Comparison of ENCODE assay signal across 9 mouse cellular contexts in genomic region chr11:96345220-96345892, GRCm38 (mm10). TPM values are rescaled to one million over a fixed set of nuclear protein-coding genes. Genes with fewer than 3 reads are reported as not detected.
DNase-seq lines count a peak whose midpoint lies in the region; ATAC-seq and TF ChIP-seq lines count a peak whose summit lies in the region.
"Had no signal": no experiment of that assay in that cellular context is flagged by ENCODE, and none has a peak within 500 bp of the region (broad histone marks: within the 10 kb centered on the region; RNA-seq: fewer than 3 reads in every experiment).

No protein-coding gene starts in this region.

- H3K9ac ChIP-seq in lung, embryonic 14.5 days: peak overlapping the region; percentile 97
- no peak overlapping the region for H3K9ac ChIP-seq in heart, postnatal 0 days (replicated peaks; ENCODE audit: low read depth, low read length)
- H3K9ac ChIP-seq in kidney, embryonic 14.5 days (ENCODE audit: low read depth, low read length): peak overlapping the region; percentile 77
- H3K9ac ChIP-seq in midbrain, postnatal 0 days (replicated peaks; ENCODE audit: low read length, poor library complexity, severe bottlenecking): no peak overlapping the region

- ATAC-seq in lung, embryonic 14.5 days (ENCODE audit: insufficient read depth): no peak
- ATAC-seq in heart, postnatal 0 days (ENCODE audit: insufficient read depth, low read depth): no peak
- ATAC-seq in kidney, embryonic 14.5 days (ENCODE audit: low FRiP score, low TSS enrichment): no peak
- ATAC-seq in midbrain, postnatal 0 days (ENCODE audit: low FRiP score): no peak
- no peak for ATAC-seq in monocyte, adult 5-6 weeks (replicated peaks; ENCODE audit: insufficient number of reproducible peaks, low FRiP score, low TSS enrichment, poor library complexity, severe bottlenecking)

- peaks cover 46% of the 10 kb centered on the region for H3K36me3 ChIP-seq in lung, embryonic 14.5 days (ENCODE audit: insufficient read depth)
- no peaks in the 10 kb centered on the region for H3K36me3 ChIP-seq in heart, postnatal 0 days (replicated peaks; ENCODE audit: control insufficient read depth, insufficient read depth, low read length)
- peaks cover 37% of the 10 kb centered on the region for H3K36me3 ChIP-seq in kidney, embryonic 14.5 days (ENCODE audit: control insufficient read depth, insufficient read depth, low read length)
- H3K36me3 ChIP-seq in midbrain, postnatal 0 days (ENCODE audit: insufficient read depth, low read length): no peaks in the 10 kb centered on the region

- TF ChIP-seq CTCF in lung, embryonic 14.5 days (IDR thresholded peaks at IDR 0.05; ENCODE audit: low read depth): no peak
- no peak for TF ChIP-seq CTCF in heart, postnatal 0 days (IDR thresholded peaks at IDR 0.05; ENCODE audit: low read depth)
- TF ChIP-seq CTCF in midbrain, postnatal 0 days (IDR thresholded peaks at IDR 0.05): no peak

- peak overlapping the region; percentile 84 for H3K4me2 ChIP-seq in lung, embryonic 14.5 days
- H3K4me2 ChIP-seq in heart, postnatal 0 days (ENCODE audit: low read depth, low read length): peak overlapping the region; percentile 66
- H3K4me2 ChIP-seq in kidney, embryonic 14.5 days (replicated peaks; ENCODE audit: low read depth, low read length): peak overlapping the region; percentile 73
- H3K4me2 ChIP-seq in midbrain, postnatal 0 days (ENCODE audit: low read depth, low read length, poor library complexity, severe bottlenecking): peak overlapping the region; percentile 4; the same call in 1 of the 2 replicates

- H3K4me1 ChIP-seq in lung, embryonic 14.5 days (ENCODE audit: insufficient read depth): peaks cover 23% of the 10 kb centered on the region
- no peaks in the 10 kb centered on the region for H3K4me1 ChIP-seq in heart, postnatal 0 days (ENCODE audit: control insufficient read depth, insufficient read depth)
- H3K4me1 ChIP-seq in kidney, embryonic 14.5 days (ENCODE audit: control insufficient read depth, insufficient read depth, low read length): peaks cover 83% of the 10 kb centered on the region
- no peaks in the 10 kb centered on the region for H3K4me1 ChIP-seq in midbrain, postnatal 0 days (ENCODE audit: insufficient read depth, low read length)

- no peak for TF ChIP-seq EP300 in heart, postnatal 0 days (IDR thresholded peaks at IDR 0.05; ENCODE audit: low read depth)

- H3K27ac ChIP-seq in lung, embryonic 14.5 days (ENCODE audit: low read depth): peak overlapping the region; percentile 100
- H3K27ac ChIP-seq in heart, postnatal 0 days (ENCODE audit: low read depth): no peak overlapping the region
- H3K27ac ChIP-seq in kidney, embryonic 14.5 days (ENCODE audit: low read depth, low read length): peak overlapping the region; percentile 100
- no peak overlapping the region for H3K27ac ChIP-seq in midbrain, postnatal 0 days (ENCODE audit: low read depth, low read length)

- H3K9me3 ChIP-seq in lung, embryonic 14.5 days (ENCODE audit: low read depth, low read length): no peaks in the 10 kb centered on the region
- no peaks in the 10 kb centered on the region for H3K9me3 ChIP-seq in heart, postnatal 0 days (replicated peaks; ENCODE audit: control insufficient read depth, low read length)
- no peaks in the 10 kb centered on the region for H3K9me3 ChIP-seq in kidney, embryonic 14.5 days (ENCODE audit: control insufficient read depth, low read length)
- H3K9me3 ChIP-seq in midbrain, postnatal 0 days (ENCODE audit: low read length): no peaks in the 10 kb centered on the region

- peak overlapping the region; percentile 64 for H3K4me3 ChIP-seq in lung, embryonic 14.5 days (ENCODE audit: low read depth, low read length)
- H3K4me3 ChIP-seq in heart, postnatal 0 days (ENCODE audit: low read depth, low read length): peak overlapping the region; percentile 46
- peak overlapping the region; percentile 26 for H3K4me3 ChIP-seq in kidney, embryonic 14.5 days (ENCODE audit: low read length)
- no peak overlapping the region for H3K4me3 ChIP-seq in midbrain, postnatal 0 days (ENCODE audit: low read depth, low read length)

- WGBS in lung, embryonic 14.5 days: 1% methylated on average over 42 of the region's 56 CpGs
- 7% methylated on average over 42 of the region's 56 CpGs for WGBS in heart, postnatal 0 days
- 3% methylated on average over 38 of the region's 56 CpGs for WGBS in kidney, embryonic 14.5 days
- 1% methylated on average over 27 of the region's 56 CpGs for WGBS in midbrain, postnatal 0 days

- DNase-seq in lung, embryonic 14.5 days: peak; percentile 76
- DNase-seq in lung, postnatal 25 days (ENCODE audit: low spot score): no peak
- no peak for DNase-seq in heart, postnatal 0 days (ENCODE audit: low spot score)
- no peak for DNase-seq in midbrain, postnatal 0 days (ENCODE audit: low spot score)
- DNase-seq in gastrocnemius, postnatal 25 days: no peak
- DNase-seq in urinary bladder, postnatal 4 days (ENCODE audit: low spot score in 2 of 2): no peak
- DNase-seq: left cerebral cortex, postnatal 4 days had no signal

- H3K27me3 ChIP-seq in lung, embryonic 14.5 days (ENCODE audit: insufficient read depth, low read length): peaks cover 34% of the 10 kb centered on the region
- H3K27me3 ChIP-seq in heart, postnatal 0 days (ENCODE audit: control insufficient read depth, insufficient read depth, low read length): peaks cover 96% of the 10 kb centered on the region
- no peaks in the 10 kb centered on the region for H3K27me3 ChIP-seq in kidney, embryonic 14.5 days (ENCODE audit: control insufficient read depth, insufficient read depth, low read length)
- peaks cover 91% of the 10 kb centered on the region for H3K27me3 ChIP-seq in midbrain, postnatal 0 days (ENCODE audit: insufficient read depth, low read length)

RNA-seq across cellular contexts. Expression of gene Hoxb2, which starts 5.0 kb away (rescaled TPM):
- polyA plus RNA-seq in lung, embryonic 14.5 days (2014; fragmentation: Nextera tagmentation; extraction: Ambion mirVana): 48.9 and 51.6 TPM in 2 replicates
- 1.9 and 3.2 TPM in 2 replicates for total RNA-seq in heart, postnatal 0 days (2014; rRNA removed; ENCODE audit: low replicate concordance)
- 0.97 and 1.8 TPM in 2 replicates for polyA plus RNA-seq in heart, postnatal 0 days (2015; fragmentation: Nextera tagmentation; extraction: Ambion mirVana)
- polyA plus RNA-seq in kidney, embryonic 14.5 days (2014; fragmentation: Nextera tagmentation; extraction: Ambion mirVana): 49.9 and 67.2 TPM in 2 replicates
- total RNA-seq in midbrain, postnatal 0 days (2014; rRNA removed): 0.52 and 1.2 TPM in 2 replicates
- polyA plus RNA-seq in midbrain, postnatal 0 days (2015; fragmentation: Nextera tagmentation; extraction: Ambion mirVana): not detected in 2 replicates
- not detected in 3 replicates for total RNA-seq in monocyte, adult 5-6 weeks (2017)
- total RNA-seq in gastrocnemius, postnatal 25 days (2021): under 1 TPM; 0.15 to 0.24 TPM
- total RNA-seq: left cerebral cortex, postnatal 4 days had no signal

RNA-seq across cellular contexts. Expression of gene Hoxb1, which starts 20.2 kb away (rescaled TPM):
- 0.08 TPM in 1 of 2 replicates, not detected in the other for polyA plus RNA-seq in lung, embryonic 14.5 days (2014; fragmentation: Nextera tagmentation; extraction: Ambion mirVana)
- not detected in 2 replicates for total RNA-seq in heart, postnatal 0 days (2014; rRNA removed; ENCODE audit: low replicate concordance)
- not detected in 2 replicates for polyA plus RNA-seq in heart, postnatal 0 days (2015; fragmentation: Nextera tagmentation; extraction: Ambion mirVana)
- 0.27 and 0.37 TPM in 2 replicates for polyA plus RNA-seq in kidney, embryonic 14.5 days (2014; fragmentation: Nextera tagmentation; extraction: Ambion mirVana)
- not detected in 2 replicates for total RNA-seq in midbrain, postnatal 0 days (2014; rRNA removed)
- polyA plus RNA-seq in midbrain, postnatal 0 days (2015; fragmentation: Nextera tagmentation; extraction: Ambion mirVana): not detected in 2 replicates
- not detected in 3 replicates for total RNA-seq in monocyte, adult 5-6 weeks (2017)
- total RNA-seq in gastrocnemius, postnatal 25 days (2021): not detected
- total RNA-seq: left cerebral cortex, postnatal 4 days had no signal

RNA-seq across cellular contexts. Expression of gene Hoxb3, which starts 22.2 kb away (rescaled TPM):
- polyA plus RNA-seq in lung, embryonic 14.5 days (2014; fragmentation: Nextera tagmentation; extraction: Ambion mirVana): 3.9 and 6.3 TPM in 2 replicates
- total RNA-seq in heart, postnatal 0 days (2014; rRNA removed; ENCODE audit: low replicate concordance): 0.08 and 0.66 TPM in 2 replicates
- 0.15 and 0.32 TPM in 2 replicates for polyA plus RNA-seq in heart, postnatal 0 days (2015; fragmentation: Nextera tagmentation; extraction: Ambion mirVana)
- polyA plus RNA-seq in kidney, embryonic 14.5 days (2014; fragmentation: Nextera tagmentation; extraction: Ambion mirVana): 8.2 and 8.6 TPM in 2 replicates
- total RNA-seq in midbrain, postnatal 0 days (2014; rRNA removed): 0.94 and 9.2 TPM in 2 replicates
- not detected in 2 replicates for polyA plus RNA-seq in midbrain, postnatal 0 days (2015; fragmentation: Nextera tagmentation; extraction: Ambion mirVana)
- total RNA-seq in monocyte, adult 5-6 weeks (2017): 1.4 to 2.1 TPM (median 1.8 TPM) in 3 replicates
- under 1 TPM; 0.43 to 0.78 TPM for total RNA-seq in gastrocnemius, postnatal 25 days (2021)
- total RNA-seq: left cerebral cortex, postnatal 4 days had no signal

RNA-seq across cellular contexts. Expression of gene Hoxb4, which starts 27.3 kb away (rescaled TPM):
- polyA plus RNA-seq in lung, embryonic 14.5 days (2014; fragmentation: Nextera tagmentation; extraction: Ambion mirVana): 3.8 and 3.9 TPM in 2 replicates
- 0.39 and 2.3 TPM in 2 replicates for total RNA-seq in heart, postnatal 0 days (2014; rRNA removed; ENCODE audit: low replicate concordance)
- polyA plus RNA-seq in heart, postnatal 0 days (2015; fragmentation: Nextera tagmentation; extraction: Ambion mirVana): 0.19 and 0.25 TPM in 2 replicates
- polyA plus RNA-seq in kidney, embryonic 14.5 days (2014; fragmentation: Nextera tagmentation; extraction: Ambion mirVana): 4.2 and 8.6 TPM in 2 replicates
- total RNA-seq in midbrain, postnatal 0 days (2014; rRNA removed): 0.09 and 0.66 TPM in 2 replicates
- not detected in 2 replicates for polyA plus RNA-seq in midbrain, postnatal 0 days (2015; fragmentation: Nextera tagmentation; extraction: Ambion mirVana)
- 4.7 to 6.6 TPM (median 5.2 TPM) in 3 replicates for total RNA-seq in monocyte, adult 5-6 weeks (2017)
- under 1 TPM; 0.24 to 0.38 TPM for total RNA-seq in gastrocnemius, postnatal 25 days (2021)
- total RNA-seq: left cerebral cortex, postnatal 4 days had no signal

RNA-seq across cellular contexts. Expression of gene Hoxb5, which starts 42.2 kb away (rescaled TPM):
- 65.9 and 76.1 TPM in 2 replicates for polyA plus RNA-seq in lung, embryonic 14.5 days (2014; fragmentation: Nextera tagmentation; extraction: Ambion mirVana)
- 0.19 TPM in 1 of 2 replicates, not detected in the other for total RNA-seq in heart, postnatal 0 days (2014; rRNA removed; ENCODE audit: low replicate concordance)
- polyA plus RNA-seq in heart, postnatal 0 days (2015; fragmentation: Nextera tagmentation; extraction: Ambion mirVana): 0.08 and 0.25 TPM in 2 replicates
- polyA plus RNA-seq in kidney, embryonic 14.5 days (2014; fragmentation: Nextera tagmentation; extraction: Ambion mirVana): 22.1 and 24.3 TPM in 2 replicates
- 1.5 TPM in 1 of 2 replicates, not detected in the other for total RNA-seq in midbrain, postnatal 0 days (2014; rRNA removed)
- not detected in 2 replicates for polyA plus RNA-seq in midbrain, postnatal 0 days (2015; fragmentation: Nextera tagmentation; extraction: Ambion mirVana)
- not detected in 3 replicates for total RNA-seq in monocyte, adult 5-6 weeks (2017)
- under 1 TPM; 0.38 to 0.64 TPM for total RNA-seq in gastrocnemius, postnatal 25 days (2021)
- total RNA-seq: left cerebral cortex, postnatal 4 days had no signal

Comparison
In these comparisons a context has a peak if more than half of its experiments do, and no peak if none do; other contexts are left out.
1. H3K27ac ChIP-seq: peak in lung, embryonic 14.5 days (single experiment) and kidney, embryonic 14.5 days (single experiment); none in heart, postnatal 0 days (single experiment) and midbrain, postnatal 0 days (single experiment).
2. H3K4me2 ChIP-seq: peak in every context shown above with its lines; median percentile 84 in lung, embryonic 14.5 days; 73 in kidney, embryonic 14.5 days; 66 in heart, postnatal 0 days; 4 in midbrain, postnatal 0 days.
3. H3K9ac ChIP-seq: peak in lung, embryonic 14.5 days (single experiment) and kidney, embryonic 14.5 days (single experiment); none in heart, postnatal 0 days (single experiment) and midbrain, postnatal 0 days (single experiment).